Mouse (Mus musculus): ENCODE data around the gene Abl2.

- no peak for TF ChIP-seq CTCF (IDR thresholded peaks at IDR 0.05; ENCODE audit: control insufficient read depth, insufficient read depth, low read length)
- TF ChIP-seq POLR2A (IDR thresholded peaks at IDR 0.05; ENCODE audit: borderline replicate concordance, control insufficient read depth, low read depth, low read length), result no peak
These were observed 82.0 kb downstream of the Abl2 start for GRCm38 (mm10) chr1:156640577-156640976.

Measured in bone marrow, adult 2 months (tissue).